Mouse (Mus musculus) cortical plate, adult 2 months (tissue): ENCODE data around the gene Zwilch. TPM values are rescaled to one million over a fixed set of nuclear protein-coding genes. Genes with fewer than 3 reads are reported as not detected.
"Not testable (repeated sequence)": the region's sequence is repeated elsewhere in the genome, so short reads cannot be mapped to it uniquely, and the experiment has no call there.

ENCODE experiments used
- H3K27ac ChIP-seq: fragments of 200-500 bp; 2 replicates; pipeline ENCODE4 v1.5.1; 2012; ENCODE audit warnings: low read length, control low read depth, inconsistent platforms; ENCODE audit not compliant: insufficient read depth
- H3K4me1 ChIP-seq: fragments of 200-500 bp; 2 replicates; pipeline ENCODE4 v1.6.1; 2011; ENCODE audit warnings: low read length; ENCODE audit not compliant: control insufficient read depth, insufficient read depth
- H3K4me3 ChIP-seq: fragments of 200-500 bp; 2 replicates; pipeline ENCODE4 v1.5.1; 2011; ENCODE audit warnings: mild to moderate bottlenecking, low read length, control low read depth; ENCODE audit not compliant: insufficient read depth
- CTCF ChIP-seq: fragments of 200-500 bp; IDR thresholded peaks from 2 replicates; pipeline ENCODE4 v1.5.1; 2011; ENCODE audit warnings: mild to moderate bottlenecking, control low read depth, low read length; ENCODE audit not compliant: insufficient read depth; ENCODE audit errors: extremely low read depth
- POLR2A ChIP-seq: fragments of 200-500 bp; IDR thresholded peaks from 2 replicates; pipeline ENCODE4 v1.6.1; 2011; ENCODE audit warnings: mild to moderate bottlenecking, low read length, control low read depth; ENCODE audit not compliant: insufficient read depth; ENCODE audit errors: extremely low read depth
- polyA plus RNA-seq: library from polyadenylated mRNA; depleted of rRNA; stranded (reverse); fragments of >200 nt; gene quantifications from 2 replicates; pipeline ENCODE4 v1.2.3, GENCODE M21; 2012

Gene Zwilch
- polyA plus RNA-seq, 1 experiment: 5.4 TPM

GRCm38 (mm10) chr9:64184166-64184840 is 11.4 kb upstream of the Zwilch start:
- no peak for TF ChIP-seq CTCF
- no peak for TF ChIP-seq POLR2A
- no peak overlapping the region for H3K4me3 ChIP-seq
- no peak overlapping the region for H3K27ac ChIP-seq
- peaks cover 2% of the 10 kb centered on the region; the same call in 1 of the 2 replicates for H3K4me1 ChIP-seq

- not testable (repeated sequence) for H3K27ac ChIP-seq, H3K4me1 ChIP-seq, H3K4me3 ChIP-seq
These were observed 10.4 kb upstream of the Zwilch start for GRCm38 (mm10) chr9:64183295-64183694.

- H3K4me3 ChIP-seq: peak within 1 kb of the TSS; percentile 78
- TF ChIP-seq POLR2A (peak; percentile 87), CTCF (peak; percentile 44; the same call in 1 of the 2 replicates)
These were observed 6.2 kb upstream of the Zwilch start, which contains the start of gene Snapc5 for GRCm38 (mm10) chr9:64178974-64179646. Snapc5 (plus strand) TSS chr9:64179274.

GRCm38 (mm10) chr9:64178610-64178973 is 5.7 kb upstream of the Zwilch start:
- Histone ChIP-seq H3K4me3 (peak overlapping the region; percentile 78; the same call in 1 of the 2 replicates), H3K4me1 (peaks cover 2% of the 10 kb centered on the region; the same call in 1 of the 2 replicates), H3K27ac (peak overlapping the region; percentile 22)
- TF ChIP-seq CTCF (0 out of 2 replicates have a peak, but pooled peaks have one; percentile 16), POLR2A (no peak)

More at GRCm38 (mm10) chr9:64178974-64179646, 6.2 kb upstream of the Zwilch start, which contains the start of gene Snapc5:
- H3K4me1 ChIP-seq: peaks cover 2% of the 10 kb centered on the region; the same call in 1 of the 2 replicates
- peak within 1 kb of the TSS; percentile 22 for H3K27ac ChIP-seq

GRCm38 (mm10) chr9:64175378-64175777 is 2.5 kb upstream of the Zwilch start:
- TF ChIP-seq POLR2A (no peak), CTCF (no peak)
- Histone ChIP-seq H3K4me1 (peaks cover 5% of the 10 kb centered on the region; the same call in 1 of the 2 replicates), H3K27ac (no peak overlapping the region), H3K4me3 (no peak overlapping the region)

GRCm38 (mm10) chr9:64174766-64175165 is 1.9 kb upstream of the Zwilch start:
- Histone ChIP-seq H3K4me1 (peaks cover 3% of the 10 kb centered on the region; the same call in 1 of the 2 replicates), H3K27ac (no peak overlapping the region), H3K4me3 (no peak overlapping the region; the same call in 1 of the 2 replicates)
- TF ChIP-seq POLR2A: no peak

GRCm38 (mm10) chr9:64174341-64174740 is 1.4 kb upstream of the Zwilch start:
- TF ChIP-seq POLR2A: no peak
- no peak for TF ChIP-seq CTCF
- H3K4me3 ChIP-seq: peak overlapping the region; percentile 88; the same call in 1 of the 2 replicates
- peaks cover 3% of the 10 kb centered on the region; the same call in 1 of the 2 replicates for H3K4me1 ChIP-seq
- H3K27ac ChIP-seq: no peak overlapping the region

- TF ChIP-seq CTCF (no peak), POLR2A (no peak)
- Histone ChIP-seq H3K4me1 (peaks cover 3% of the 10 kb centered on the region; the same call in 1 of the 2 replicates), H3K27ac (no peak overlapping the region), H3K4me3 (peak overlapping the region; percentile 88)
These were observed 839 bp upstream of the Zwilch start for GRCm38 (mm10) chr9:64173666-64174220.

- Histone ChIP-seq H3K27ac (no peak overlapping the region), H3K4me1 (peaks cover 3% of the 10 kb centered on the region; the same call in 1 of the 2 replicates), H3K4me3 (peak overlapping the region; percentile 88)
- no peak for TF ChIP-seq POLR2A
- TF ChIP-seq CTCF: no peak
These were observed 624 bp downstream of the Zwilch start for GRCm38 (mm10) chr9:64172145-64172815.

- H3K4me3 ChIP-seq, H3K4me1 ChIP-seq, H3K27ac ChIP-seq: not testable (repeated sequence)
These were observed 2.9 kb downstream of the Zwilch start for GRCm38 (mm10) chr9:64169967-64170366.
